Mouse (Mus musculus) gastrocnemius, adult 2 months (tissue): ENCODE data around the gene Appl2. TPM values are rescaled to one million over a fixed set of nuclear protein-coding genes. Genes with fewer than 3 reads are reported as not detected.
"Not testable (repeated sequence)": the region's sequence is repeated elsewhere in the genome, so short reads cannot be mapped to it uniquely, and the experiment has no call there.

Experiments used
- DNase-seq: peaks from one replicate; pipeline ENCODE4 v3.0.0; 2022
- H3K27ac ChIP-seq: fragments of 200-600 bp; 2 replicates; pipeline ENCODE4 v1.8.1; 2022; ENCODE audit warnings: mild to moderate bottlenecking
- H3K4me3 ChIP-seq: fragments of 200-600 bp; 2 replicates; pipeline ENCODE4 v1.8.1; 2022; ENCODE audit warnings: mild to moderate bottlenecking, moderate library complexity
- CTCF ChIP-seq: fragments of 200-600 bp; IDR thresholded peaks from 2 replicates; pipeline ENCODE4 v1.8.1; 2022; ENCODE audit warnings: antibody characterized with exemption, mild to moderate bottlenecking, moderate library complexity
- intact Hi-C: fragments of 180-260 bp; cut with DNase I; formaldehyde crosslinking; loops from one replicate; pipeline ENCODE4 v1.15.1; 2025
- long read RNA-seq, 2 experiments: library from polyadenylated mRNA; stranded (forward); transcript quantifications; one replicate each; pipeline ENCODE4 v2.0.0; 2021
- total RNA-seq, 2 experiments: library from RNA; stranded (reverse); gene quantifications; 2 replicates each; pipeline ENCODE4 v1.2.3; 2021

The Appl2 gene
- total RNA-seq, result 10 to 100 TPM; 19.3 to 21.0 TPM
- long read RNA-seq, experiment 1, transcript Appl2-201 (21 exons, 3,020 nt), result major isoform, 19 of 27 reads
- long read RNA-seq, experiment 1, partial matches to known transcripts, result 2 of 27 reads
- long read RNA-seq, experiment 1, other reads (novel, unspliced or antisense), result 6 of 27 reads
- long read RNA-seq, experiment 2, transcript Appl2-201 (21 exons, 3,020 nt), result major isoform, 34 of 39 reads
- long read RNA-seq, experiment 2, partial matches to known transcripts, result 1 of 39 reads
- long read RNA-seq, experiment 2, other reads (novel, unspliced or antisense), result 4 of 39 reads

- H3K4me3 ChIP-seq, result peak within 1 kb of the TSS; percentile 88
- DNase-seq, result peak; percentile 98
- intact Hi-C loops, result loop anchor here (5.0 kb wide), 2 partner anchors 79 to 106 kb away; partner anchors contain the start of gene Washc4
- H3K27ac ChIP-seq, result peak within 1 kb of the TSS; percentile 96
- peak; percentile 40 for TF ChIP-seq CTCF
These were observed at the start of gene Appl2 for GRCm38 (mm10) chr10:83648131-83649020. Gene Appl2, minus strand, starts transcription at chr10:83648738.

- no peak overlapping the region for H3K4me3 ChIP-seq
- intact Hi-C loops, result no loop called here
- DNase-seq, result no peak
- H3K27ac ChIP-seq, result no peak overlapping the region
- TF ChIP-seq CTCF, result no peak
These were observed 47.7 kb upstream of the Appl2 start for GRCm38 (mm10) chr10:83696226-83696625.

- H3K27ac ChIP-seq, result no peak overlapping the region
- H3K4me3 ChIP-seq, result no peak overlapping the region
- DNase-seq, result no peak
- intact Hi-C loops, result no loop called here
- no peak for TF ChIP-seq CTCF
These were observed 43.8 kb upstream of the Appl2 start for GRCm38 (mm10) chr10:83692175-83692895.

GRCm38 (mm10) chr10:83688215-83688614 lies 39.7 kb upstream of the Appl2 start:
- H3K27ac ChIP-seq, result no peak overlapping the region
- peak; percentile 19; the same call in 1 of the 2 replicates for TF ChIP-seq CTCF
- intact Hi-C loops, result no loop called here
- H3K4me3 ChIP-seq, result no peak overlapping the region
- no peak for DNase-seq

- DNase-seq, result no peak
- intact Hi-C loops, result no loop called here
- Histone ChIP-seq H3K4me3 (no peak overlapping the region), H3K27ac (no peak overlapping the region)
- TF ChIP-seq CTCF, result no peak
These were observed 32.8 kb upstream of the Appl2 start for GRCm38 (mm10) chr10:83681334-83681733.

- DNase-seq, result no peak
- no peak overlapping the region for H3K27ac ChIP-seq
- no peak overlapping the region for H3K4me3 ChIP-seq
- intact Hi-C loops, result no loop called here
- no peak for TF ChIP-seq CTCF
These were observed 18.0 kb upstream of the Appl2 start for GRCm38 (mm10) chr10:83666556-83666955.

GRCm38 (mm10) chr10:83661925-83662324 lies 13.4 kb upstream of the Appl2 start:
- intact Hi-C loops, result no loop called here
- Histone ChIP-seq H3K27ac (no peak overlapping the region), H3K4me3 (no peak overlapping the region)
- TF ChIP-seq CTCF, result no peak
- no peak for DNase-seq

GRCm38 (mm10) chr10:83660605-83661004 lies 12.1 kb upstream of the Appl2 start:
- Histone ChIP-seq H3K27ac (no peak overlapping the region), H3K4me3 (no peak overlapping the region)
- peak; percentile 22; the same call in 1 of the 2 replicates for TF ChIP-seq CTCF
- no peak for DNase-seq
- intact Hi-C loops, result no loop called here

- H3K4me3 ChIP-seq, result no peak overlapping the region
- H3K27ac ChIP-seq, result no peak overlapping the region
- intact Hi-C loops, result no loop called here
- no peak for DNase-seq
- no peak for TF ChIP-seq CTCF
These were observed 6.1 kb upstream of the Appl2 start for GRCm38 (mm10) chr10:83654591-83654990.

- H3K27ac ChIP-seq, DNase-seq, H3K4me3 ChIP-seq, intact Hi-C loops: not testable (repeated sequence)
- peak; percentile 11; the same call in 1 of the 2 replicates for TF ChIP-seq CTCF
These were observed 3.8 kb upstream of the Appl2 start for GRCm38 (mm10) chr10:83652205-83652866.

- H3K27ac ChIP-seq, result peak overlapping the region; percentile 96
These were observed 499 bp upstream of the Appl2 start for GRCm38 (mm10) chr10:83649037-83649436.

GRCm38 (mm10) chr10:83646351-83646885 lies 2.1 kb downstream of the Appl2 start:
- DNase-seq, result peak; percentile 37
- no peak for TF ChIP-seq CTCF
- H3K27ac ChIP-seq, result 0 out of 2 replicates have a peak overlapping the region, but pooled peaks have one; percentile 1
- intact Hi-C loops, result loop anchor here (5.0 kb wide), 2 partner anchors 81 to 104 kb away; partner anchors contain the start of gene Washc4
- H3K4me3 ChIP-seq, result no peak overlapping the region

More at GRCm38 (mm10) chr10:83649037-83649436, 499 bp upstream of the Appl2 start:
- TF ChIP-seq CTCF, result no peak
- H3K4me3 ChIP-seq, result peak overlapping the region; percentile 88
- DNase-seq, result no peak
- intact Hi-C loops, result loop anchor here (5.0 kb wide), 2 partner anchors 78 to 107 kb away; partner anchors contain the start of gene Washc4
